Mouse (Mus musculus) gastrocnemius, postnatal 25 days (tissue): ENCODE measurements around the gene Adamtsl3. TPM values are rescaled to one million over a fixed set of nuclear protein-coding genes. Genes with fewer than 3 reads are reported as not detected.
A peak's percentile ranks its signal among the peaks of the same experiment; 100 is the strongest.

Experiments used
- DNase-seq: peaks from one replicate; pipeline ENCODE4 v3.0.0; 2022
- long read RNA-seq, 2 experiments: library from polyadenylated mRNA; stranded (forward); transcript quantifications; one replicate each; pipeline ENCODE4 v2.0.0; 2021
- total RNA-seq, 2 experiments: library from RNA; stranded (reverse); gene quantifications; 1 replicate in 1 of 2; 2 replicates in 1 of 2; pipeline ENCODE4 v1.2.3; 2021

The Adamtsl3 gene
- 1 to 10 TPM; 3.3 to 6.3 TPM for total RNA-seq
- long read RNA-seq, experiment 1, result 0 reads
- long read RNA-seq, experiment 2, partial matches to known transcripts, result 0 of 3 reads
- long read RNA-seq, experiment 2, other reads (novel, unspliced or antisense), result 3 of 3 reads

GRCm38 (mm10) chr7:82335211-82336121 lies at the start of gene Adamtsl3:
TSS of gene Adamtsl3 (plus strand) at chr7:82335694.
- peak; percentile 68 for DNase-seq

GRCm38 (mm10) chr7:82287242-82287641 lies 48.3 kb upstream of the Adamtsl3 start:
- no peak for DNase-seq

- DNase-seq, result no peak
These were observed 42.1 kb upstream of the Adamtsl3 start for GRCm38 (mm10) chr7:82293441-82293840.

- DNase-seq, result no peak
These were observed 41.4 kb upstream of the Adamtsl3 start for GRCm38 (mm10) chr7:82294083-82294482.

GRCm38 (mm10) chr7:82294611-82295010 lies 40.9 kb upstream of the Adamtsl3 start:
- no peak for DNase-seq

- DNase-seq, result no peak
These were observed 27.1 kb upstream of the Adamtsl3 start for GRCm38 (mm10) chr7:82308398-82308797.

GRCm38 (mm10) chr7:82318515-82318914 lies 17.0 kb upstream of the Adamtsl3 start:
- no peak for DNase-seq

GRCm38 (mm10) chr7:82326616-82327015 lies 8.9 kb upstream of the Adamtsl3 start:
- no peak for DNase-seq

GRCm38 (mm10) chr7:82327201-82327600 lies 8.3 kb upstream of the Adamtsl3 start:
- no peak for DNase-seq

- DNase-seq, result no peak
These were observed 7.6 kb upstream of the Adamtsl3 start for GRCm38 (mm10) chr7:82327881-82328280.

- DNase-seq, result no peak
These were observed 5.7 kb upstream of the Adamtsl3 start for GRCm38 (mm10) chr7:82329831-82330230.

GRCm38 (mm10) chr7:82330860-82331259 lies 4.6 kb upstream of the Adamtsl3 start:
- no peak for DNase-seq

- DNase-seq, result no peak
These were observed 1.5 kb upstream of the Adamtsl3 start for GRCm38 (mm10) chr7:82334000-82334399.

GRCm38 (mm10) chr7:82336132-82336531 lies 638 bp downstream of the Adamtsl3 start:
- peak; percentile 80 for DNase-seq

- no peak for DNase-seq
These were observed 2.6 kb downstream of the Adamtsl3 start for GRCm38 (mm10) chr7:82338121-82338520.

- no peak for DNase-seq
These were observed 3.0 kb downstream of the Adamtsl3 start for GRCm38 (mm10) chr7:82338532-82338931.

GRCm38 (mm10) chr7:82339214-82339613 lies 3.7 kb downstream of the Adamtsl3 start:
- DNase-seq, result no peak

- DNase-seq, result peak; percentile 35
These were observed 6.0 kb downstream of the Adamtsl3 start for GRCm38 (mm10) chr7:82341476-82341875.

- no peak for DNase-seq
These were observed 11.2 kb downstream of the Adamtsl3 start for GRCm38 (mm10) chr7:82346706-82347105.

GRCm38 (mm10) chr7:82349796-82350195 lies 14.3 kb downstream of the Adamtsl3 start:
- DNase-seq, result no peak

GRCm38 (mm10) chr7:82350421-82350820 lies 14.9 kb downstream of the Adamtsl3 start:
- DNase-seq, result peak; percentile 69

GRCm38 (mm10) chr7:82359146-82359545 lies 23.7 kb downstream of the Adamtsl3 start:
- DNase-seq, result no peak

GRCm38 (mm10) chr7:82359674-82360073 lies 24.2 kb downstream of the Adamtsl3 start:
- no peak for DNase-seq

- no peak for DNase-seq
These were observed 24.7 kb downstream of the Adamtsl3 start for GRCm38 (mm10) chr7:82360186-82360585.
